Mouse (Mus musculus): ENCODE measurements around the gene Vwa7. TPM values are rescaled to one million over a fixed set of nuclear protein-coding genes. Genes with fewer than 3 reads are reported as not detected.
"Not testable (repeated sequence)": the region's sequence is repeated elsewhere in the genome, so short reads cannot be mapped to it uniquely, and the experiment has no call there.

Gene Vwa7
- polyA plus RNA-seq, 1 experiment from 2014 or later, result 0.12 TPM

DNA sequence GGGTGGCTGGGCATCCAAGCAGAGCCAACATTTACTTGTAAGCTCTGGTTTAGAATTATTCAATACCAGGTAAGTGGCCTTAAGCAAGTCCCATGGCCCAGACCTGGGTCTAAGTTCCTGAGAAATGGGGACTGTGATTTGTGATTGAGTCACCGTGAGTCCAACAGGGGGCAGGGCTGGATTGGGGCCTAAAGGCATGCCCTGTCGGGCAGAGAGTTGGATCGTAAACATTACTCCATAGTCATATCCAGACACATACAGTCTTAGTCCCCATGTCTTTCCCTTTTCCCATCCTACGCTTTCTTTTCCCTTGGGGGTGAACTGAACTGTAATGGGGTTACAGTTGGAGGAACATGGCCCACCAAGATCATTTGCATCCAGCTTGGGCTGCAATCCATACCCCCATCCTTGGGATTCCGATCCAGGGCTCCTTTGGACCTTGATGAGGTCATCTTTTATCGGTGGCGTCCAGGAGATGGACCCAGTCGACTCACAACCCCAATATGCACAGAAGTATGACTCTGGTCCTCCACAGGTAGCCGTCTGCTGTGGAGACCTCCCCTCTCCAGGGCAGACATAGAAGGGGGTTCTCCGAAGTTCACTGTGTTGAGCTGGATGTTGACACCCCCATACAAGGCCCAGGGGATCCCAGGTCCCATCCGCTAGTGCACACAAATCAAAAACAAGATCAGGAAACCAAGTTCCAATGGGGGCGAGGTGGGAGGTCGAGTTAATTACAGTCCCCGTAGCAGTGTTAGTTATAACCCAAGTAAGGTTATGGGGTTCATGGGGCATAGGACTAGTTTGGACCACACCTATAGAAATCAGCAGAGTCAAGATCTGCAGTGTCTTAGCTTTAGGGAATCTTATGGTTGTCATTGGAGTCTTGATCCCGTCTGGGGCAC is 17.6 kb upstream of the Vwa7 start:
- H3K9ac ChIP-seq (ENCODE audit: low read depth, low read length), result 0 out of 2 replicates have a peak overlapping the region, but pooled peaks have one; percentile 22
- H3K27ac ChIP-seq (ENCODE audit: low read depth, low read length), result no peak overlapping the region; the same call in 1 of the 2 replicates
- H3K4me2 ChIP-seq (replicated peaks; ENCODE audit: low read depth), result peak overlapping the region; percentile 96
- H3K27me3 ChIP-seq (replicated peaks; ENCODE audit: control insufficient read depth, insufficient read depth, low read length), result no peaks in the 10 kb centered on the region
- peak; percentile 32; the same call in 1 of the 2 replicates for TF ChIP-seq CTCF (IDR thresholded peaks at IDR 0.05; ENCODE audit: low read depth)
- no peaks in the 10 kb centered on the region for H3K36me3 ChIP-seq (ENCODE audit: control insufficient read depth, insufficient read depth)
- no peak for ATAC-seq
- H3K4me3 ChIP-seq (ENCODE audit: low read depth, low read length), result peak overlapping the region; percentile 68; the same call in 1 of the 2 replicates
- peaks cover 8% of the 10 kb centered on the region; the same call in 1 of the 2 replicates for H3K4me1 ChIP-seq (replicated peaks; ENCODE audit: control insufficient read depth, insufficient read depth, low read length)
- H3K9me3 ChIP-seq (ENCODE audit: control insufficient read depth), result no peaks in the 10 kb centered on the region
- WGBS, result 80% methylated on average over 15 of the region's 15 CpGs

- H3K9me3 ChIP-seq (ENCODE audit: control insufficient read depth); H3K4me1 ChIP-seq (replicated peaks; ENCODE audit: control insufficient read depth, insufficient read depth, low read length); H3K27me3 ChIP-seq (replicated peaks; ENCODE audit: control insufficient read depth, insufficient read depth, low read length); ATAC-seq: not testable (repeated sequence)
- 9% methylated on average over 29 of the region's 32 CpGs for WGBS
- Histone ChIP-seq H3K27ac (ENCODE audit: low read depth, low read length) (peak overlapping the region; percentile 93), H3K4me3 (ENCODE audit: low read depth, low read length) (peak overlapping the region; percentile 68), H3K4me2 (replicated peaks; ENCODE audit: low read depth) (peak overlapping the region; percentile 96), H3K36me3 (ENCODE audit: control insufficient read depth, insufficient read depth) (peaks cover 11% of the 10 kb centered on the region), H3K9ac (ENCODE audit: low read depth, low read length) (peak overlapping the region; percentile 76)
These were observed 16.3 kb upstream of the Vwa7 start for GRCm38 (mm10) chr17:34999871-35000716.

- under 1% methylated on average over 67 of the region's 83 CpGs for WGBS
- peak; percentile 80 for ATAC-seq
- H3K27ac ChIP-seq (ENCODE audit: low read depth, low read length), result peak within 1 kb of the TSS; percentile 93
These were observed 15.5 kb upstream of the Vwa7 start, which contains the start of gene Vars for GRCm38 (mm10) chr17:35000717-35001451. TSS of gene Vars (plus strand) at chr17:35000987.

DNA sequence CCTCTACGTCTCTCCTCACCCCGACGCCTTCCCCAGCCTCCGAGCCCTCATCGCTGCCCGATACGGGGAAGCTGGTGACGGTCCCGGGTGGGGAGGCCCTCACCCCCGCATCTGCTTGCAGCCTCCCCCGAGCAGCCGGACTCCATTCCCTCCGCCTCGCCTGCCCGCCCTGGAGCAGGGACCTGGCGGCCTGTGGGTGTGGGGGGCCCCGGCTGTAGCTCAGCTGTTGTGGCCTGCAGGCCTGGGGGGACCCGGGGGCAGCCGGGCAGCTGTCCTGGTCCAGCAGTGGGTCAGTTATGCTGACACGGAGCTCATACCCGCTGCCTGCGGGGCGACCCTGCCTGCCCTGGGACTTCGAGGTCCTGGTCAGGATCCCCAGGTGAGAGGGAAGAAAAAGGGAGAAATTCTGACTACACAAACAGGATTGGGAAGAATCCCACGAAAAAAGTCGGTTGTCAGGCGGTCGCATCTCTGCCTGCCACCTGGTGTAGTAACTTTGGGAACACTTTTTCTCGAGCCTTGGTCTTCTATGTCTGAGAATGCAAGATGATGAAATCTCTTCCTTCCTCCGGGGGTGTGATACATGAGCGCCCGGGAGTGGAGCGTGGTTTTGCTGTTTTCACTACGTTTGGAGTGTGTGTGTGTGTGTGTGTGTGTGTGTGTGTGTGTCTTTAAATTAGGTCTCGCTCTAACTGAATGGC is 14.8 kb upstream of the Vwa7 start:
- Histone ChIP-seq H3K4me3 (ENCODE audit: low read depth, low read length) (peak overlapping the region; percentile 68), H3K4me1 (replicated peaks; ENCODE audit: control insufficient read depth, insufficient read depth, low read length) (peaks cover 8% of the 10 kb centered on the region; the same call in 1 of the 2 replicates), H3K27ac (ENCODE audit: low read depth, low read length) (peak overlapping the region; percentile 93), H3K36me3 (ENCODE audit: control insufficient read depth, insufficient read depth) (peaks cover 22% of the 10 kb centered on the region), H3K27me3 (replicated peaks; ENCODE audit: control insufficient read depth, insufficient read depth, low read length) (no peaks in the 10 kb centered on the region), H3K9ac (ENCODE audit: low read depth, low read length) (peak overlapping the region; percentile 76), H3K4me2 (replicated peaks; ENCODE audit: low read depth) (peak overlapping the region; percentile 96), H3K9me3 (ENCODE audit: control insufficient read depth) (no peaks in the 10 kb centered on the region)
- 0 out of 2 replicates have a peak, but pooled peaks have one; percentile 1 for TF ChIP-seq CTCF (IDR thresholded peaks at IDR 0.05; ENCODE audit: low read depth)
- under 1% methylated on average over 35 of the region's 35 CpGs for WGBS
- ATAC-seq, result peak; percentile 12; the same call in 1 of the 2 replicates

More at GRCm38 (mm10) chr17:35000717-35001451, 15.5 kb upstream of the Vwa7 start, which contains the start of gene Vars:
- Histone ChIP-seq H3K27me3 (replicated peaks; ENCODE audit: control insufficient read depth, insufficient read depth, low read length) (no peaks in the 10 kb centered on the region), H3K9ac (ENCODE audit: low read depth, low read length) (peak within 1 kb of the TSS; percentile 76), H3K36me3 (ENCODE audit: control insufficient read depth, insufficient read depth) (peaks cover 19% of the 10 kb centered on the region), H3K4me1 (replicated peaks; ENCODE audit: control insufficient read depth, insufficient read depth, low read length) (peaks cover 8% of the 10 kb centered on the region; the same call in 1 of the 2 replicates), H3K4me3 (ENCODE audit: low read depth, low read length) (peak within 1 kb of the TSS; percentile 68), H3K4me2 (replicated peaks; ENCODE audit: low read depth) (peak within 1 kb of the TSS; percentile 96), H3K9me3 (ENCODE audit: control insufficient read depth) (no peaks in the 10 kb centered on the region)
- TF ChIP-seq CTCF (IDR thresholded peaks at IDR 0.05; ENCODE audit: low read depth), result peak; percentile 1; the same call in 1 of the 2 replicates

Measured in intestine, postnatal 0 days (tissue).